Mouse (Mus musculus): ENCODE measurements around the gene Sdccag8. TPM values are rescaled to one million over a fixed set of nuclear protein-coding genes. Genes with fewer than 3 reads are reported as not detected.

Gene Sdccag8
- polyA plus RNA-seq, 1 experiment from 2014 or later: 12.1 TPM

DNA sequence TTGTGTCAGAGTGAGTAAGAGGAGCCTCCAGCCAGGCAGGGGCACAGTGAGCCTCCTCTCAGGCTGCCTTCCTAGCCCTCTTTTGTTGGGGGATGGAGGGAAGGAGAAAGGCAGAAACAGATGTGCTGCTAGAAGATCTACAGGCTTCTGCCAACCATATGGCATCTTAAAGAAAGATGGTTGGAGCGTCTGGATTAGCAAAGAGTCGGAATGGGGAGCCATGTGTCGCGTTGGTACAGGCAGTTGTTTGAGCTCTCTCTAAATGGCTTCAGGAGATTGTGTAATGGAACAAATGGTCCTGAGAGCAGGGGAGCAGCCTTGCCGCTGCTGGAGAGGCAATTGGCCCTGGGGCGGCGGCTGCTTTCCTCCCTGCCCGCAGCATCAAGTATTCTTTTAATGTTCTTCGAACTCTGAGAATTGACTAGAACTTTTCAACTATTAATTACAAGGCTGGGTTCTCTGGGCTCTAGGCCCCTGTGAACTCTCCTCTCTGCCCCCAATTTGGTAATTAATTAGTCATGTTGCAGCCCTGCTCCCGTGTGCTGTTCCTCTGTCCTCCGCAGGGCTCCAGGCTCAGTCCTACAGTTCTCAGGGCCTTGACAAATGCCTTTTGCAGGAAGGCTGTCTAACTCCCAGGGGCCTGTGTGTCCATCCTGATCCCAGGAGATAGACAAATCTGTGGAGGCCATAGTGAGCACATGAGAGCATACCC is 180.4 kb downstream of the Sdccag8 start:
- H3K4me3 ChIP-seq (ENCODE audit: control insufficient read depth in 1 of 2, insufficient read depth in 1 of 2, low read depth in 1 of 2, low read length in 2 of 2): no peak overlapping the region
- H3K27me3 ChIP-seq (ENCODE audit: control insufficient read depth, insufficient read depth, low read length): no peaks in the 10 kb centered on the region
- ATAC-seq (ENCODE audit: insufficient number of reproducible peaks, insufficient read depth, low FRiP score, low read depth): no peak
- no peaks in the 10 kb centered on the region for H3K36me3 ChIP-seq (ENCODE audit: control insufficient read depth, insufficient read depth, low read length)
- H3K4me2 ChIP-seq (ENCODE audit: low read length): no peak overlapping the region
- H3K4me1 ChIP-seq (ENCODE audit: control insufficient read depth in 2 of 2, insufficient read depth in 2 of 2, low read length in 2 of 2): peaks cover 11 to 21% of the 10 kb centered on the region in 2 experiments
- H3K9ac ChIP-seq (ENCODE audit: low read length): no peak overlapping the region
- 65% methylated on average over 11 of the region's 11 CpGs for WGBS
- no peak overlapping the region for H3K27ac ChIP-seq (replicated peaks in 1 of 2; ENCODE audit: control insufficient read depth in 1 of 2, insufficient read depth in 1 of 2, low read depth in 2 of 2, low read length in 2 of 2)
- H3K9me3 ChIP-seq (ENCODE audit: control insufficient read depth, low read length): no peaks in the 10 kb centered on the region

DNA sequence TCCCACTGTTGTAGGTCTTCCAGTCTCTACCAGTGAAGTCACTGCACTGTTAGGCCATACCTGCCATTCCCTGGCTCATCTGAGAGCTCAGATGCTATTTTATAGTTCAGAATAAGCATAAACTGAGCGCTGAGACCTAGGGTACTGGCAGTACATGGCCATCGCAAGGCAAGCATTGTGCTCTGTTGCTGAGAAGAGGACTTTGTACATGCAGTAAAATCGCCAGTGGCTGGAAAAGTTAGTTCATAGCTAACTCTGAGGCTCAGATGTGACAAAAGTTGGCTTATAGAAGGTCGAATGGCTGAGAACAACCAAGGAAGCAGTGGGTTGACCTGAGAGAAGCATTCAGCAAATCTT is 180.9 kb downstream of the Sdccag8 start:
- Histone ChIP-seq H3K9me3 (ENCODE audit: control insufficient read depth, low read length) (no peaks in the 10 kb centered on the region), H3K4me1 (ENCODE audit: control insufficient read depth in 2 of 2, insufficient read depth in 2 of 2, low read length in 2 of 2) (peaks cover 11 to 21% of the 10 kb centered on the region in 2 experiments), H3K27ac (replicated peaks in 1 of 2; ENCODE audit: control insufficient read depth in 1 of 2, insufficient read depth in 1 of 2, low read depth in 2 of 2, low read length in 2 of 2) (no peak overlapping the region), H3K4me2 (ENCODE audit: low read length) (no peak overlapping the region), H3K9ac (ENCODE audit: low read length) (no peak overlapping the region), H3K27me3 (ENCODE audit: control insufficient read depth, insufficient read depth, low read length) (no peaks in the 10 kb centered on the region), H3K4me3 (ENCODE audit: control insufficient read depth in 1 of 2, insufficient read depth in 1 of 2, low read depth in 1 of 2, low read length in 2 of 2) (no peak overlapping the region), H3K36me3 (ENCODE audit: control insufficient read depth, insufficient read depth, low read length) (no peaks in the 10 kb centered on the region)
- WGBS: 82% methylated on average over 4 of the region's 4 CpGs
- ATAC-seq (ENCODE audit: insufficient number of reproducible peaks, insufficient read depth, low FRiP score, low read depth): no peak

DNA sequence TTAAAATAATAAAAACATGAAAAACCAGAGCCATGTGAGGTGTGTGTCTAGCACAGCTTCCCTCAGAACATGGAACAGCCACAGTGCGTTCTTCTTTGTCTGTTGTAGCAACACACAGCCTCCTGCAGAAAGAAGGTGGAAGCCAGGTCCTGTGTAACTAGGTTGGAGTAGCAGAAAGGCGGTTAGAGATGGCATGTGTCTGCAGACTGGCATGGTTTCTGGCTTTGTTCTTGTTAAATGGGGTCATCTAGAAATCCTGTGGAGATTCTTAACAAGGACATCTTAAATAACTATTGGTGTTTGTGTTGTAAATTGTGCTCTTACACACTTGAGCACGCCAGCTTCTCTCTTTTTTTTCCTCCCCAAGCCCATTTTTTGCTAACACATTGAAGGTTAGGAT is 181.7 kb downstream of the Sdccag8 start:
- Histone ChIP-seq H3K4me2 (ENCODE audit: low read length) (no peak overlapping the region), H3K9ac (ENCODE audit: low read length) (no peak overlapping the region), H3K27ac (replicated peaks in 1 of 2; ENCODE audit: control insufficient read depth in 1 of 2, insufficient read depth in 1 of 2, low read depth in 2 of 2, low read length in 2 of 2) (no peak overlapping the region), H3K36me3 (ENCODE audit: control insufficient read depth, insufficient read depth, low read length) (no peaks in the 10 kb centered on the region), H3K27me3 (ENCODE audit: control insufficient read depth, insufficient read depth, low read length) (no peaks in the 10 kb centered on the region), H3K4me3 (ENCODE audit: control insufficient read depth in 1 of 2, insufficient read depth in 1 of 2, low read depth in 1 of 2, low read length in 2 of 2) (no peak overlapping the region), H3K4me1 (ENCODE audit: control insufficient read depth in 2 of 2, insufficient read depth in 2 of 2, low read length in 2 of 2) (peaks cover 11 to 18% of the 10 kb centered on the region in 2 experiments), H3K9me3 (ENCODE audit: control insufficient read depth, low read length) (no peaks in the 10 kb centered on the region)
- WGBS: 95% methylated on average over 3 of the region's 3 CpGs
- ATAC-seq (ENCODE audit: insufficient number of reproducible peaks, insufficient read depth, low FRiP score, low read depth): no peak

DNA sequence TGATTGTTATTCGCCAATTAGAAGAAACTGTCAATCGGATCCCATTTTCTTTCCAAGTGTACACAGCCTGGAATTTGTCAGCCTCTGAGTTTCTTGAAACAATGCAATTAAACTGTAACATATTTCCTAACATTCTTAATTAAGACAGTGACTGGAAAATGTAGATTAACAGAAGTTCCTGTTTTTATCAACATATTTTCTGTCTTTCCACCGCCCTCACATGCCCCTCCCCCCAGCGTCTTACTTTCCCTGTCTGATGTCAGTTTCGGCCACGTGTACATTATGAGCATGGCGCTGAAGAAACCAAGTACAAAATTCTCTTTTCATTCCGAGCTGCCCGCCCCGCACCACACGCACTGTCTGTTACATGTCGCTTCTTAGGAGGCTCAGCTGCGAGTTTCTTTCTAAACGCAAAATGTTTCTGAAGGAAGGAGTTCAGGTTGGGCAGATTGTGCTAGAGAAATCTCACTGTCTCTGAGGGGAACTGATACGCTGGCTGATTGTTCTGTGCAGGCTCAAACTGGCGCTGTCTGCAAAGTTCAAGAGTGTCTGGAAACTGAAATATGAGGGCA is 182.3 kb downstream of the Sdccag8 start:
- Histone ChIP-seq H3K4me3 (ENCODE audit: control insufficient read depth in 1 of 2, insufficient read depth in 1 of 2, low read depth in 1 of 2, low read length in 2 of 2) (peak overlapping the region; percentile 10 to 11; a peak in 1 of 4 replicates), H3K27ac (replicated peaks in 1 of 2; ENCODE audit: control insufficient read depth in 1 of 2, insufficient read depth in 1 of 2, low read depth in 2 of 2, low read length in 2 of 2) (no peak overlapping the region), H3K36me3 (ENCODE audit: control insufficient read depth, insufficient read depth, low read length) (no peaks in the 10 kb centered on the region), H3K27me3 (ENCODE audit: control insufficient read depth, insufficient read depth, low read length) (no peaks in the 10 kb centered on the region), H3K4me1 (ENCODE audit: control insufficient read depth in 2 of 2, insufficient read depth in 2 of 2, low read length in 2 of 2) (peaks cover 11 to 18% of the 10 kb centered on the region in 2 experiments), H3K4me2 (ENCODE audit: low read length) (peak overlapping the region; percentile 60), H3K9me3 (ENCODE audit: control insufficient read depth, low read length) (no peaks in the 10 kb centered on the region), H3K9ac (ENCODE audit: low read length) (peak overlapping the region; percentile 16; the same call in 1 of the 2 replicates)
- WGBS: 34% methylated on average over 16 of the region's 16 CpGs
- no peak for ATAC-seq (ENCODE audit: insufficient number of reproducible peaks, insufficient read depth, low FRiP score, low read depth)

DNA sequence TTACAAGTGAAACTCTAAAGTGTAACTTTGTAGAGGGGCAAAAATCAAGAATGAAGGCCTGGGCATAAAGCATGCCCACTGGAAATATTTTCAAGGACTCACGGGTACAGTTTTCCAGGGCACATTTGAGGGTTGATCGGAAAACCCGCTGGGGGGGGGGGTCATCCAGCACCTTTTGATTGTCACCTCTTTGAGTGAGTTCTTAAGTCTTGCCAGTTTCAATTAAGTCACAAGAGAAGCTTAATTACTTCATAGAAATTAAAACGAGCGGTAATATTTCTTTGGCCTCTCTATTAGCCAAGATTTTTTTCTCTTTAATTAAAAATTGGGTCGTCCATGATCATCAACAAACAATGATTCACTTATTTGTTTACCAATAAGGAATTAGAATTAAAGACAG is 182.8 kb downstream of the Sdccag8 start:
- 52% methylated on average over 6 of the region's 6 CpGs for WGBS
- Histone ChIP-seq H3K9ac (ENCODE audit: low read length) (peak overlapping the region; percentile 16; the same call in 1 of the 2 replicates), H3K4me2 (ENCODE audit: low read length) (peak overlapping the region; percentile 60), H3K4me1 (ENCODE audit: control insufficient read depth in 2 of 2, insufficient read depth in 2 of 2, low read length in 2 of 2) (peaks cover 11 to 18% of the 10 kb centered on the region in 2 experiments), H3K27ac (replicated peaks in 1 of 2; ENCODE audit: control insufficient read depth in 1 of 2, insufficient read depth in 1 of 2, low read depth in 2 of 2, low read length in 2 of 2) (no peak overlapping the region), H3K27me3 (ENCODE audit: control insufficient read depth, insufficient read depth, low read length) (no peaks in the 10 kb centered on the region), H3K9me3 (ENCODE audit: control insufficient read depth, low read length) (no peaks in the 10 kb centered on the region), H3K4me3 (ENCODE audit: control insufficient read depth in 1 of 2, insufficient read depth in 1 of 2, low read depth in 1 of 2, low read length in 2 of 2) (peak overlapping the region in 1 of 2 experiments; percentile 10; a peak in 1 of 4 replicates), H3K36me3 (ENCODE audit: control insufficient read depth, insufficient read depth, low read length) (no peaks in the 10 kb centered on the region)
- ATAC-seq (ENCODE audit: insufficient number of reproducible peaks, insufficient read depth, low FRiP score, low read depth): no peak

DNA sequence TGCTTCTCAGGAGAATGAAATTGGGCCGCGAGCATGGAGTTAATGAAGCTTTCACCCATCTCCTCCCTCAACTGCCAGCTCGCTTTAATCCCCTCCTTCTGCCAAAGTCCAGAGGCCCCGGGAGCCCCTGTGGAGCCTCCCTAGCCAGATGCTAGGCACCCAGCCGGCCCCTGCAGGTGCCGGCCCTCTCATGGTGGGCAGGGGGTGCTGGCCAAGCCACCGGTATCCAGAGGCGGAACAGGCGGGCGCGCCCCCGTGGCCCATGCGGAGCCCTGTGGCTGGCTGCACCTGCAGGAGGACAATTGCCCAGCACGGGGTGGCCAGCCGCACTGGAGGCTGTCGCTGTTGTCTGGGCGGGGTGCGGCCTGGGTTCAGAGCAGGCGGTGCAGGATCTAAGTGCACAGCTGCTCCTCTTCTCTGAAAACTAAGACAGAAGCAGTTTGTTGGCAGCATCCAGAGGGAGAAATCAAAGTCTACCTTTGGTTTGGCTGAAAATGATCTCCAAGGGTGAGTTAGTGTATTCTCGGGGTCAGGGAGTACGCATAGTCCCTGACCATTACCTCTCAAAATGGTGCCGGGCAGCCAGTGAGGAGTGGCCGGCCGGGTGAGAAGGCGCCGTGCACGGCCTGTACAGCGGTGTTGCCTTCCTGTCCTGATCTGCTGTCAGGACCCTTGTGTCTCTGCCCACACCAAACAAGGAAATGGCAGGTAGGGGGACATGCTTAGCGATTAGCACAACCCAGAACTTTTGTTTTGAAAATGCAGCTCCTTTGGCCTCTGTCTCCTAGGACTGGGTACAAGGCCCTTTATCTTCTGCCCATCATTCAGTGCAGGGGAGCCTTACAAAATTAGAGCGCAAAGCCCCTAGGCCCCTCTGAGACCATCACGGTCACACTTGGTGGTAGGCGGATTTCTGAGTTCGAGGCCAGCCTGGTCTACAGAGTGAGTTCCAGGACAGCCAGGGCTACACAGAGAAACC is 183.5 kb downstream of the Sdccag8 start:
- H3K36me3 ChIP-seq (ENCODE audit: control insufficient read depth, insufficient read depth, low read length): no peaks in the 10 kb centered on the region
- no peak overlapping the region for H3K27ac ChIP-seq (replicated peaks in 1 of 2; ENCODE audit: control insufficient read depth in 1 of 2, insufficient read depth in 1 of 2, low read depth in 2 of 2, low read length in 2 of 2)
- 60% methylated on average over 33 of the region's 33 CpGs for WGBS
- no peaks in the 10 kb centered on the region for H3K9me3 ChIP-seq (ENCODE audit: control insufficient read depth, low read length)
- H3K4me2 ChIP-seq (ENCODE audit: low read length): peak overlapping the region; percentile 60
- no peak for ATAC-seq (ENCODE audit: insufficient number of reproducible peaks, insufficient read depth, low FRiP score, low read depth)
- H3K27me3 ChIP-seq (ENCODE audit: control insufficient read depth, insufficient read depth, low read length): no peaks in the 10 kb centered on the region
- H3K9ac ChIP-seq (ENCODE audit: low read length): peak overlapping the region; percentile 62; the same call in 1 of the 2 replicates
- peak overlapping the region; percentile 14 to 20; a peak in 3 of 4 replicates for H3K4me3 ChIP-seq (ENCODE audit: control insufficient read depth in 1 of 2, insufficient read depth in 1 of 2, low read depth in 1 of 2, low read length in 2 of 2)
- peaks cover 11 to 18% of the 10 kb centered on the region in 2 experiments for H3K4me1 ChIP-seq (ENCODE audit: control insufficient read depth in 2 of 2, insufficient read depth in 2 of 2, low read length in 2 of 2)

DNA sequence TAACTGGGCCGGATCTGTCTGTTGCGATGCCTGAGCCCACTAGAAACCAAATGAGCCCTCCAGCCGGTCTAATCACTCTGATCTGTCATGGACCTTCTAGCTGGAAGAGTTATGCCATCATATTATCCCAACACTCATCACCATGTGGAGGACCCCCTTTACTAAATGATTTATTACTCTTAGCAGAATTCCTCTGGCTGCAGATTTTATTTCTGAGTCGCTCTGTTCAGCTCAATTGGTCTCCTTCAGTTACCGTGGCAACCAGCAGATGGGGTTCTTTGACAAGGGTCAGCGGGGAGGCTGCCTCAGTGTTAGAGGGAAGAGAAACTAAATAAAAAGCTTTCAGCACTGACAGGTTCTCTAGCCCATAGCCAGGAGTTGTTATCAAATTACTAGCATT is 184.6 kb downstream of the Sdccag8 start:
- Histone ChIP-seq H3K4me2 (ENCODE audit: low read length) (no peak overlapping the region), H3K9me3 (ENCODE audit: control insufficient read depth, low read length) (no peaks in the 10 kb centered on the region), H3K36me3 (ENCODE audit: control insufficient read depth, insufficient read depth, low read length) (no peaks in the 10 kb centered on the region), H3K27ac (replicated peaks in 1 of 2; ENCODE audit: control insufficient read depth in 1 of 2, insufficient read depth in 1 of 2, low read depth in 2 of 2, low read length in 2 of 2) (no peak overlapping the region), H3K9ac (ENCODE audit: low read length) (no peak overlapping the region), H3K4me1 (ENCODE audit: control insufficient read depth in 2 of 2, insufficient read depth in 2 of 2, low read length in 2 of 2) (peaks cover 7 to 13% of the 10 kb centered on the region in 2 experiments), H3K27me3 (ENCODE audit: control insufficient read depth, insufficient read depth, low read length) (no peaks in the 10 kb centered on the region), H3K4me3 (ENCODE audit: control insufficient read depth in 1 of 2, insufficient read depth in 1 of 2, low read depth in 1 of 2, low read length in 2 of 2) (no peak overlapping the region)
- 66% methylated on average over 6 of the region's 6 CpGs for WGBS
- ATAC-seq (ENCODE audit: insufficient number of reproducible peaks, insufficient read depth, low FRiP score, low read depth): no peak
